Mouse (Mus musculus): ENCODE data around the gene Ubac1. TPM values are rescaled to one million over a fixed set of nuclear protein-coding genes. Genes with fewer than 3 reads are reported as not detected.
A peak's percentile ranks its signal among the peaks of the same experiment; 100 is the strongest.

Ubac1 gene
- total RNA-seq, 4 experiments from 2014 or later = 46.1 to 64.4 (median 55.4) TPM

DNA sequence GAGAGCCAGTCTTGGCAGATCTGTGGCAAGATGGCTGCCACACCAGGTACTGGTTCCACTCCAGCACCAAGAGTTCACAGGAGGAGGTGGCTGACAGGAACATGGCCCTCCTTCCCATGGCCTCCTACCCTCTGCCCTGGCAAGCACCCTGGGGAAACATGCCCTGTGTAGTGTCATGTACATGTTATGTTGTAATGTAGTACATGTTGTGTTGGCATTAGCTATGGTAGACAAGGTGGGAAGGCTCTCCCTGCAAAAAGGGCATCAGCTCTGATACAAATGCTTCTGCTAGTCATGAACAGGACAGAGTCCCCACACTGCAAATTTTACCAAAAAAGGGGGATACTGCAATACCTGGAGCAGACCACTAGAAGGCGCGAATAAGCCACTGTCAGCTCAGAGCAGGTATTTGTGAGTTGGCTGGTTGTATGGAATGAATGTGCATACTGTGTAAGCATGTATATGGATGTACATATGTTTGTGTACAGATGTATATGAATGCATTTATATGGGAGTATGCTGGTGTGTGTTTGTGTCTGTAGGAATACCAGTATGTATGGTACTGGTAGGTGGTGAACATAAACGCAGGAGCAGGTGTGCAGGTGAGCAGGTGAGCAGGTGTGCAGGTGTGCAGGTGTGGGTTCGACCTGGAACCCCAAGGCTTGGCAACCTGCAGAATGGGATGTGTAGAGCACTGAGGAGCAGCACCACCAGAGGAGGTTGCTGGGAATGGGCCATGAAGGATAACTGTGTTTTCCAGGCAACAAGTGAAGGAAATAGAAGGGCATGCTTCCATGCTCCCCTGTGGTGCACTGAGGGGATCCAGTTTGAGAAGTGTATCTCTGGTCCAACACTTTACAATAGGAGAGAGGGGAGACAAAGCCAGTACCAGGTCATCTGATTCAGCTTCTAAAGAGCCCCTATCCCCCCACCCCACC lies 2.9 kb upstream of the Ubac1 start:
- peak in 1 of 2 experiments; percentile 20 for DNase-seq (ENCODE audit: low spot score in 2 of 2)

DNA sequence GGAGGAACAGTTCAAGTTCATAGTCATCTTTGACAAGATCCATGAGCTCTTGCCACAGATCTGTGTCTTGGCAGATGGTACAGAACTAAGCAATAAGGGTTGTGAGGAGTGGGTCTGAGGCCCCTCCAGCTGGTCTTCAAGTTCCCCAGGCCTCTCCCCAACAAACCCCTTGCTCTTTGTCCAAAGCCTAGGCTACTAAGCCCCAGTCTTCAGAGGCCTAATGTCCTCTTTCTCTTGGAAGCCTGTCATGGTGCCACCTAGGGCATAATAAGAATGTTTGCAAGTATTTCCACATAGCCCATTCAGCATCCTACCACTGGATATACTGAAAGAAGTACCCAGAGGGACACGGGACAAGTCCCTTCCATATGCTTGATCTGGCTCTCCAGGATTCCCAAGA lies 1.1 kb upstream of the Ubac1 start:
- no peak for DNase-seq (ENCODE audit: low spot score in 2 of 2)

DNA sequence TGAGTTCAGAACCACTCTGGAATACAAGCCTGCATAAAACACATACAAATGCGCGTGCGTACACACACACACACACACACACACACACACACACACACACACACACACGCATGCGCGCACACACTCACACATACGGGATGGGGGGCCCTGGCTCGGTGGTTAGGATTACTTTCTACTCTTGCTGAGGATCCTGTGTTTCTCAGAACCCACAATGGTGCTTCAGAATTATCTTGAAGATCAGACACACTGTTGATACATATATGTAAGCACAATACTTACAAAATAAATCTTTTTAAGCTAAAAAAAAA lies 665 bp upstream of the Ubac1 start:
- DNase-seq (ENCODE audit: low spot score in 2 of 2) = no peak

DNA sequence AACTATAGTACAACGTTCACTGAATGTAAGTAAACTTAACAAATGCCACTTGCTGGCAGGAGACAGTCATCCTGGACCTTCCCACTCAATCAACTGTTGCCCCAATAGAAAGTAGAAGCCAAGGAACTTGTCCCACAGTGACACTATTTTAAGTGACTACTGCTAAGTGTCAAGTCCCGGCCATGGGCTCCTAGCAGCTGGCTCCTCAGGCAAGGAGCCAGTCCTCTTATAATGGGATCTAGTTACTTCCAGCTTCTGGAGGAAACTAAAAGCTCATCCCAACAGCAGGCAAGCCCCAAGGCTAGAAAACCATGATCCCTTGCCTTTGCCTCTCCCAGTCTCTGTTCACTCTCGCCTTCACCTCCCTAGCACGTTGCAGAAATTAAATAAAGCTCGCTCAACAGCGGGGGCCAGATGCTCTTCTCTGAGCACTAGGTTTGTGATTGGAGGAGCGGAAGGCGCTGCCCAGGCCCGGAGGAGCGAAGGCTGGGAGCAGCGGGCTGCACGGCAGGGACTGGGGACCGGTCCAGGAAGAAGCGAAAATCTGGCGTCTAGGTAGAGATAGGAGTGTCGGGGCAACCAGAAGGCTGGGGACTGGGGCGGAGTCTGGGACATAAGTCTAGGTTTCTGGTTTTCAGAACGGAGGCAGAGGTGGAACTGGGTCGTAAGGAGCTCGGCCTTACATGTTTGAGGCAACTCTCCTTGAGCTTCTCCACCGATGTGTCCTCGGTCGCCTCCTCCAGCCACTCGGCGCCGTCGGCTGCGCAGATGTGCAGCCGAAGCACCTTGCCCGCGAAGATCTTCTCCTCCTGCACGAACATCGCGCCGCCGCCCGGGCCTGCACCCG lies 610 bp downstream of the Ubac1 start:
- DNase-seq (ENCODE audit: low spot score in 2 of 2) = peak in 1 of 2 experiments; percentile 45

DNA sequence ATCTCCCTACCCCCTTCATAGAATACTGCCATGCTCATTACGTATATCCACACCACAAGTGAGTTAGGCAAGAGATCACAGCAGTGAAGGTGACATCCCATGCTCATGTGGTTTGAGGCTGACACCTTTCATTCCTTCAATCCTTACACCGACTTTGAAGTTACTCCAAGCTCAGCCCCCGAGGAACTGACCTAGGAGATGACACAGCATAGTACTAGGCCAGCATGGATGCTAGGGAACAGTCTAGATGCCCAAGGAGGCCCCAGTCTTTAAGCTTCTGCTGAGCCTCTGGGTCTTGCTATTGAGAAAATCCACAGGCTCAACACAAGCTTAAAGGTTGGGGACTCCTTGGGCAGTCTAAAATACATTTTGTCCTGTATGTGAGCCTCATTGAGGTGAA lies 1.6 kb downstream of the Ubac1 start:
- no peak for DNase-seq (ENCODE audit: low spot score in 2 of 2)

DNA sequence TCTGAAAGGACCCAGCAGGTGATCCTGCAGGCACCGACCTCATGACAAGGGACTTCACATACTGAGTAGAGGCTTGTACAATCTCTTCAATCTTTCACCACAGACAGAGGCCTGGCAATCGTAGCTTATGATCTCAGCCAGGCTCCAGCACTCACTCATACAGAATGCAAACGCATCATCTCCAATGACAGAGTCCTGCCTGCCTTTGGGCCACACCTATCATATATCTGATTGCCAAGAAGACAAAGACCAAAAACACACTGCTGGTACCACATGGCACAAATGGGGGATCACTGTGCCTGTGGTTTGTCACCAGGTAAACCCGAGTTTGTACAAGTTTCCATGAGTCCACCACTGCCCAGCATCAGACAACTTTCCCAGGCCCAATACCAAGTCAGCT lies 4.2 kb downstream of the Ubac1 start:
- DNase-seq (ENCODE audit: low spot score in 2 of 2) = no peak

DNA sequence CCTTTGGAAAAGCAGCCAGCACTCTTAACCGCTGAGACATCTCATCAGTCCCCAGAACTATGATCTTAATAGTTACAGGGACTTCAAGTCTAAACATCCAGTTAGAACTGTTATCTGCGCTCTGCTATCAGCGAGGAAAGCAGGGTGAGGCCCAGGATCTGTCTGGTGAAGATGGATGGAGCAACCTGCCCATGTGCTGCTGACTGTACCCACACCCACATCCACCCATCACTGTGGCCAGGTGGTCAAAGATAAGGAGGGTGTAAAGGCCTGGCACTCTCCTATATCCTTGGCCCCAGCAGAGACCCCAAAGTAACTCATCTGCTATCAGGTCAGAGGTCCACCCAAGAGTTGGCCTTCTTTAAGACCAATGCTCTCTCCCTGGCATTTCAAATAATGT lies 7.9 kb downstream of the Ubac1 start:
- DNase-seq (ENCODE audit: low spot score in 2 of 2) = no peak

DNA sequence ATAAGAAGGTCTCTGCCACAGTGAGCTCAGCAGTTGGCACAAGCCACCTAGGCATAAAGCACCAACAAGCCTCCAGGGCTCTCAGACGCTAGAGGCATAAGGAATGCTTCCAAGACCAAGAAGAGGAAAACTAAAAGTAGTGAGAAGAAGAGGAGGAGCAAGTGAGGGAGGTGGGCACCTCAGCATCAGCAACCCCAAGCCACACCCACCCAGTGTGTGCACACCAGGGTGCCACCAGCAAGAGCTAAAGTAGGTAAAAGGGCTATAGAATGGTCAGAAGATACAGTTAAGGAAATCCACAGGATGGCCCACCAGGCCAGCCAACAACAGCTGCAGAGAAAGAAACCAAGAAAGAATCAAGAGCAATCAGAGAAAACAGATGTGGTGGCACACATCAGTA lies 10.1 kb downstream of the Ubac1 start:
- DNase-seq (ENCODE audit: low spot score in 2 of 2) = no peak

DNA sequence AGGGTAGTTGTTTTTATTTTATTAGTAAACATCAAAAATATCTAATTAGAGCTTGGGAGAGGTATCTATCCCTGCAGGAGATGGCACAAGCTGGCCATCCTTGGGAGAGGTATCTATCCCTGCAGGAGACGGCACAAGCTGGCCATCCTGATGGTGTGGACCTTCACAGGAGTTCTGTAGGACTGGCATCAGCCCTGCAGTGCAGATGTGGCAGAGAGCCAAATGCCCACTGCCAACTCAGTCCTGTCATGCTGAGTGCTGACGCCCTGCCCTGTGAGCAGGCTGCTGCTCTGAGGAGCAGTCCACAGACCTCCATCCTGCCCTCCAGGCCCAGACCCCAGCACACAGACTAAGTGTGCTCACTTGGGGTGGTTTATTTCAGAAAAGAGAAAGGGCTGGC lies 19.5 kb downstream of the Ubac1 start:
- DNase-seq (ENCODE audit: low spot score in 2 of 2) = no peak

DNA sequence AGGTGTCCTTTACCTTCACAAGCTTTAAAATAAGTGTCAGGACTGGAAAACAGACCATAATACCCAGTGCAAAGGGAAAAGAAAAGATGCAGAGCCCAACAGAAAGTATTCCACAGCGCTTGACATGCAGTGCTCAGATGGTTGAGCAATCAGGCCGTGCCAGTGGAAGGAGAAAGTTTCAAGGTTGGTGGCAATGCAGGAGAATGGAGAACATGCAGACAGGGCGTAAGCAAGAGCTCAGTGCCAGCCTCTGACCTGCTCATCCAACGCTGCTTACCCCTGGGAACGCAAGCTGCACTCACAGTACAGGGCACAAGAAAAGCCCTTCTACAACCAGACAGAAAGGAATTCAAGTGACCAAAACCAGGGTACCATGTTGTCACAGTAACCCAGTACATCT lies 20.4 kb downstream of the Ubac1 start:
- no peak for DNase-seq (ENCODE audit: low spot score in 2 of 2)

DNA sequence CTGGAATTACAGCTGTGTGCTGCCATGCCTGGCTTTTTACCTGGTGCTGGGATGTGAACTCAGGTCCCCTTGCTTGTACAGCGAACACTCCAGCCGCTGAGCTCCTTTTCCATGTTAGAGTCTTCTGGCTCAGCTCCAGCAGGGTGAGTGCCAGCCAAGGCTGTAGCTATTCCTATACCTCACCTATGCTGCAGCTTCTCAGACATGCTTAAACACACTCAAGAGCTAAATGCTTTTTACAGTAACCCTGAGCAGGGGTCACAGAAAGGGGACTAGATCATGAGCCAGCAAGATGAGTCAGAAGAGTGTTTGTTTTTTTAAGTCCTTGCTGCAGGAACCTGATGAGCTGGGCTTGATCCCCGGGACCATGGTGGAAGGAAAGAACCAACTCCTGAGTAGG lies 23.8 kb downstream of the Ubac1 start:
- DNase-seq (ENCODE audit: low spot score in 2 of 2) = no peak

DNA sequence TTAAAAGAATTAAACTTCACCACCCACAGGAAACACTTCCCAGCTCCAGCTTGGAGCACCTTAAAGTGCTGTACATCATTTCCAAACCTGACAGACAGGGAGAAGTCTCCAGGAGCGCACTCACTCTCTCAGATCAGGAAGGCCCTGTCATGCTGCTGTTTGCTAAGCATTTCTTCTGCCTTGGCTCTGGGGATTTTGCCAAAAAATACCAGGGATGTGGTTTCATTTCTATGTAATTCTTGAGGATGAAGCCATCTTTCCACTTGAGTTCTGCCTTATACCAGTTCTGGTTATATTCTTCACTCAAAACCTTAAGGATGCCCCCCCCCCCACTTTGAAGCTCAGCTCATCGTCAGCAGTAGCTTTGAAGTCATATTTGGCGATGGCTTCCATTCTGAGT lies 26.8 kb downstream of the Ubac1 start:
- no peak for DNase-seq (ENCODE audit: low spot score in 2 of 2)

DNA sequence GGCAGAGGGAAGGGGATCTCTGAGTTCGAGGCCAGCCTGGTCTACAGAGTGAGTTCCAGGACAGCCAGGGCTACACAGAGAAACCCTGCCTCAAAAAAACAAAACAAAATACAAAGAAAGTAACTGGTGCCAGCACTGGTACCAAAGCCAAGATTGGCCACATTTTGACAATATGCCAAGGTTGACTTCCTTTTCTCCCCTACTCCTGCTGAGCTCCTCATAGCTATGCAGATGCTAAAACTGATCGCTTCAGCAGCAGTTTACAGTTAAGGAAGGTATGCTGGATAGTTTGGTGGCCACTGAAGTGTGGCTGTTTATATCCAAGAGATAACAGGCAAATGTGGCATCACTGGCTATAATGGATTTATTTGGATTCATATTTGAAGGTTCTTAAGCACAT lies 29.3 kb downstream of the Ubac1 start:
- no peak for DNase-seq (ENCODE audit: low spot score in 2 of 2)

DNA sequence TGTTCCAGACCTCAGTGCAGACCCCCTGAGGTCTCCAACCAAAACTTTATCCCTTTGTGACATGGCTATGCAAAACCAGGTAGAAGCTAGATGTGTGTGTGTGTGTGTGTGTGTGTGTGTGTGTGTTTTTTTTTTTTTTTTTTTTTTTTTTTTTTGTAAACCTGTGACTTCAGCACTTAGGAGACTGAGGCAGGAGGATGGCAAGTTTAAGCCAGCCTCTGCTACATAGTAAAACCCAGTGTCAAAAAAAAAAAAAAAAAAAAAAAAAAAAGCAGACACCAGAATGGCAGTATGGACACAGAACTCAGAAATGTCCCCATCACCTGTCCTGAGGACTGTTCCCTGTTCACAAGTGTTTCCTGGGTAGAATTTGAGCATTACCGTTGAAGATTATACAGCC lies 31.9 kb downstream of the Ubac1 start:
- no peak for DNase-seq (ENCODE audit: low spot score in 2 of 2)

DNA sequence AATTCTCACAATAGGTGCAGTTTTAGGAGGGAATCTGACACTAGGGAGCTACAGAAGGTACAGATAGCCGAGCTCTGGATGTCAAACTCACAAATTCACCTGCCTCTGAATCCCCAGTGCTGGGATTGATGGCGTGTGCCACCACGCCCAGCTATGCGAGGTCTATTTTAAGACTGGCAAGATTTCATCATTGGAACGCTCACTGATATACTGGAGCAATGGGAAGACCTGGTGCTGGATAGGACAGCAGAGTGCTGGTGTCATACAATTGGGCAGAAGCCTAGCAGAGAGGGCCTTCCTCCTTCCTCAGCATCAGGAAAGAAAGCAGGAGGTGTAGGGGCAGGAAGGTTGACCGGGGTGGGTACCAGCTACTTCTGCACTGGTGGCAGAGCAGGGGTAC lies 33.7 kb downstream of the Ubac1 start:
- DNase-seq (ENCODE audit: low spot score in 2 of 2) = no peak

DNA sequence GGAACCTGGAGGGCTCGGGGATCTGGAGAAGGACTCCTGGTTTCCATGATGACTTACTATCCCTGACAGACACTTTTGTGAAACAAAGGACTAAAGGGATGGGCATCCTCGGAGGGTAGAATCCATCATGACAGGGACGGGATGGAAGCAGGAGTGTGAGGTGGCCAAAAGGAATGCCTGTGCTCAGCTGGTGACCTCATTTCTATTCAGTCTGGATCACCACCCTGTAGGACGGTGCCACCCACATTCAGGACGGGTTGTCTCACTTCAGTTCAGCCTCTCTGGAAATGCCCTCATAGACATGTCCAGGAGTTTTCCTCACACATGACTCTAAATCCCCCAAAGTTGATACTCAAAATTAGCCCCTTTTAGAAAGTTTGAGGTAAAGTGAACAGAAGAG lies 34.9 kb downstream of the Ubac1 start:
- no peak for DNase-seq (ENCODE audit: low spot score in 2 of 2)

DNA sequence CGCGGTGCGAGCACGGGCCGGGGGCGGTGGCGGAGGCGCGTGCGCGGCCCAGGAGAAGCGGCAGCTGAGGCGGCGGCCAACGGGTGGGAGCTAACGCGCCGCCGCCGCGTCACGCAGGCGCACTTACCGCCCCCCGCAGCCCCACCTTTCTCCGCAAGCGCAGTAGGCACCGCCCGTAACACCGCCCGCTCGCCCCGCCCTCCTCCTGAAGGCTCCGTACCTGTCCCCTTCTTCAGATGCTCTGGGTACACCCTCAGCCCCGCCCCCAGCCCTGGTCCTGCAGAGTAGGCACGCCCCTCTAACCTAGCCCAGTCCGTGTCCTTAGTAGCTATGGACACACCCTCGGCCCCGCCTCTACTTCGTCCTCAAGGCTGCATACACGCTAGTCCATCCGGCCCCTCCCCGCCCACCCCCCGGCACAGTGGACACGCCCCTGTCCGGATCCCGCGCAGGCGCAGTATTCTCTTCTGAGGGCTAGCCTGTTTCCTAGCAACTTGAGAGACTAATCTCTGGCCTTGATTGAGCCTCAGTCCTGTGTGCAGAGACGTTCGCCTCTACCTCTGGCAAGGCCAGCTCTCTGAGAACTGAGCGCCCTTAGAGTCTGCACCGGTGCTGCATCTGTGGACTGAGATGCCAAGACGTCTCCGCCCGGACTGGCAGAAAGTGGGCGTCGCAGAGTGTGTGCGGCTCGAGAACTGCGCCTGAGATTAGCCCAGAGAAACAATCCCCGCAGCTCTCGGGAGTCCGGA lies 38.2 kb downstream of the Ubac1 start, which contains the start of gene Camsap1:
Camsap1 (minus strand) TSS at position 124 of the 749 bp plus-strand sequence.
- peak; percentile 94 to 100 for DNase-seq (ENCODE audit: low spot score in 2 of 2)

DNA sequence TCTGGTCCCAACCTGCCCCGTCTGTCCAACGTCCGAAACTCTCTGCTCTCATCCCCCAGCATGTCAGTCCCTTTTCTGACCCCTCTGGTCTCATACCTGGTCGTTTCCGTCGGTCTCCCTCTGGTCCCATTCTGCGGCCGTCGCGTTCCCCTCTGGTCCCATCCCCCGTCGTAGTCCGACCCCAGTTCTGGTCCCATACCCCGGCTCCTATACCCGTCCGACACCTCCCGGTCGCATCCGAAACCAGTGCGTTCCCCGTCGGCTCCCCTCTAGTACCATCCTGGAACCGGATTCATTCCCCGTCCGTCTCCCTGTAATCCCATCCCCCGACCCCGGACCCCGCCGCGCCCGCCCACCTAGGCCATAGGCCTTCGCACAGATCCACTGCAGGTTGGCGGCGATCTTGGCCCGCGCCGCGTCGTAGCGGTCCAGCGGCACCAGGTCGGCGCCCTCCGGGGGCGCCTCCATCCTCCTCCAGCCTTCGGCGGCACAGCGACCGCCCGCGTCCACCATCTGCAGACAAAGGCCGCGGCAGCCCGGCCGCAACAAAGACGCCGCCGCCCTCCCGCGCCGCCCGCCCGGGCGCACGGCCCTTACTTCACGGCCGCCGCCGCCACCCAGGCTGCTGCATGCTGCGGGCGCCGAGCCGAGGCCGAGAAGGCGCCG lies 39.0 kb downstream of the Ubac1 start:
- peak; percentile 27 to 37 for DNase-seq (ENCODE audit: low spot score in 2 of 2)

DNA sequence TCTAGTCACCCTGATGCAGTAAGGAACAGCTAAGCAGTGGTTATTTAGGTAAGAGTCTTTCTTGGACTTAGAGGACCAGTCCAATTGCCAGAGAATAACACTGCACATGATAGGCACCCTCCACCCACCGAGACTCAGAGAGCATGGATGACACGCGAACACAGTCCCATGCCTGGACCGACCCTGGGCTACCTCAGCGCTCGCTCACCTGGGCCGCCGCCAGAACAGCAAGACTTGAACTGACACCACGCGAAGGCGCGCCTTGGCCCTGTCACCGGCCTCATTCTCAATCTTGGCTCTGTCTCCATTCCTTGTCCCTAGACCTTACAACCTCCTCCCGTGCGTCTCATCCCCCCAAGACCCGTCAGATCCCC lies 39.5 kb downstream of the Ubac1 start:
- DNase-seq (ENCODE audit: low spot score in 2 of 2) = peak in 1 of 2 experiments; percentile 35

DNA sequence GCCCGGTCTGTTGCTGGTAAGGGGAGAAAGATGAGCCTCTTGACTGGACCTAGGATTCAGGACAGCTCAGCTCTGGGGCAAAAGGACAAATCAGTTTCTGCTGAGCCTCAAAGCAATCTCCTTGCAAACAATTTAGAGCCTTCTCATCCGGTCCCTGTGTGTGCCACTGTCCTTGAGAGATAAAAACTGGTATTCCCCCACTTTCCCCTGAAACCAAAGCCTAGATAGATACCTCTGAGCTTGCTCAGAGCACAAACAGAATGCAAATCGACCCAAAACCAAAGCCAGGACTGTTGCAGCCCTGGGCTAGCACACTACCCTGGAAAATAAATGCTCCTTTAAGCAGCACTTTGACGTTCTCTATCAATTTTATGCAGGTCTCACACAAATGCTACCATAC lies 42.5 kb downstream of the Ubac1 start:
- no peak for DNase-seq (ENCODE audit: low spot score in 2 of 2)

DNA sequence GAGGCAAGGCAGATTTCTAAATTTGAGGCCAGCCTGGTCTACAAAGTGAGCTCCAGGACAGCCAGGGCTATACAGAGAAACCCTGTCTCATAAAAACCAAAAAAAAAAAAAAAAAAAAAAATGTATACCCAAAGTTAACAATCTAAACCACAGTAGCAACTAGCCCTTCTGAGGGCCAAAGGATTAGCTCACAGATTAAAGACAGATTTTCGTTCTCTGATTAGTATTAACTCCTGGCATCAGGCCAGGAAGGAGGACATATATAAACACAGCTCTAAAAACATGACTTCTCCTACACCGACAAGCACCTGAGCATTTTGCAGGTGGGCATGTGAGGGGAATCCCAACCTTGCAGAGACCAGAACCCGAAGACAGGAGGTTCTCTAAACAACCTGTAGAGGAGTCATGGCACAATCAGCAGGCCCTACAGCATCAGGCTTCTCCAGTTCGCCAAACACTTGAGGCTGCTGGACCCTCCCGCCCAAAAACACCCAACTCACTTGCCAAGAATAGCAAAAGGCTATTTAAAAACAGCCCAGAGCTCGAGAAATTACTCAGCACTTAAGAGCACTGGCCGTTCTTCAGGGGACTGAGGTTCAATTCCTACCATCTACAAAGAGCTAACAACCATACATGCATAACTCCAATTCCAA lies 43.8 kb downstream of the Ubac1 start:
- no peak for DNase-seq (ENCODE audit: low spot score in 2 of 2)

Measured in left cerebral cortex, adult 8-10 months (tissue).